Mouse (Mus musculus) left cerebral cortex, postnatal 14 days (tissue): ENCODE data around the gene Elovl7. TPM values are rescaled to one million over a fixed set of nuclear protein-coding genes. Genes with fewer than 3 reads are reported as not detected.

Experiments used
- DNase-seq, 2 experiments: peaks; one replicate each; pipeline ENCODE4 v3.0.0; 2021 to 2022; ENCODE audit warnings: low spot score in 2 of 2, mixed read lengths in 1 of 2
- intact Hi-C: fragments of 180-260 bp; cut with DNase I; formaldehyde crosslinking; loops from one replicate; pipeline ENCODE4 v1.15.1; 2025
- total RNA-seq, 2 experiments: library from RNA; stranded (reverse); gene quantifications; 2 replicates each; pipeline ENCODE4 v1.2.3; 2021

The Elovl7 gene
- total RNA-seq, 2 experiments from 2014 or later = 7.4 to 10.5 TPM

- no peak for DNase-seq
- intact Hi-C loops = loop anchor here (5.0 kb wide), 2 partner anchors 115 to 135 kb away; partner anchors contain the start of gene Elovl7
Observed at GRCm38 (mm10) chr13:108327047-108327446, 112.8 kb downstream of the Elovl7 start.

DNA sequence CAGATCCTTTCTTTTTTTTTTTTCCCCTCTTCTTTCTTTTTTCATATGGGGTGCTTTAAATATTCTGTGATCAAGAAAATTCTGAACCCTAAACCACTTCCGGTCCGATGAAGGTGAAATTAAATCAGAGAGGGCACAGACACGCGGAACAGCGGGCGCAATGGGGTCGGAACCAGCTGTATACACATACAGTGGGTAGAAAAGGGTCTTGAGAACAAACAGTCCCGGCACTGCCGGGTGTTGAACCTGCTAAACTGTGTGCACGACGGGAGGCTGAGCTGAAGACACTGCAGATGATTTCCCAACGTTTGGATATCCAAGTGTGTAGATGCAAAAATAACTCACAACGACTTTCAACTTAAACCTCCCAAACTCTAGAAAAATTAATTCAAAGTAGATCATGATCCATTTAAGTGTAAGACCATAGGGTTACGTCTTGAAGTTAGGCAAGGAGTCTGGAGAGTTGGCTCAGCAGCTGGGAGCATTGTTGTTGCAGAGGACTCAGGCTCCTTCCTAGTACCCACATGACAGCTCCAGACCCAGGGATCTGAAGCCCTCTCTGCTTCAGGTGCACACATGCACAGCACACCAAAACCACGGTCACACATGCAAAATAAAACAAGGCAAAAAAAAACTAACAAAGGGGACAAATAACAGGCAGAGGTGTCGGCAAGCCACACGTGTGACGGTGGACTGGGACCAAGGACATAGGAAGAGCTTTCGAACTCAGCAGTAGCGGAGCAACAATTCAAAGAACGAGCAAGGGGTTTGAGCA, 114.4 kb downstream of the Elovl7 start:
- intact Hi-C loops = loop anchor here (5.0 kb wide), 2 partner anchors 116 to 136 kb away; partner anchors contain the start of gene Elovl7
- DNase-seq = no peak

- DNase-seq = peak in 1 of 2 experiments; percentile 40
- intact Hi-C loops = loop anchor here (5.0 kb wide), 2 partner anchors 117 to 137 kb away; partner anchors contain the start of gene Elovl7
Observed at GRCm38 (mm10) chr13:108329693-108330092, 115.5 kb downstream of the Elovl7 start.

Other genes with a start within 250 kb of the Elovl7 start
- gene Smim15, start 170.0 kb upstream of the Elovl7 start, total RNA-seq = 10 to 100 TPM; 40.2 to 41.4 TPM
- 10 to 100 TPM; 20.3 to 22.0 TPM for gene Ndufaf2, start 55.8 kb upstream of the Elovl7 start, total RNA-seq
- 10 to 100 TPM; 19.9 to 24.0 TPM for gene Ercc8, start 55.7 kb upstream of the Elovl7 start, total RNA-seq
- gene Depdc1b, start 101.9 kb downstream of the Elovl7 start, total RNA-seq = 1 to 10 TPM in 1 of 2 experiments, under 1 TPM in 1; 0.57 to 1.2 TPM
- gene Pde4d, start 235.5 kb downstream of the Elovl7 start, total RNA-seq = 100 to 1,000 TPM; 103 to 116 TPM